Mouse (Mus musculus): Measurements from ENCODE around the gene Cdip1.
"Not testable (repeated sequence)": the region's sequence is repeated elsewhere in the genome, so short reads cannot be mapped to it uniquely, and the experiment has no call there.

Gene Cdip1

DNA sequence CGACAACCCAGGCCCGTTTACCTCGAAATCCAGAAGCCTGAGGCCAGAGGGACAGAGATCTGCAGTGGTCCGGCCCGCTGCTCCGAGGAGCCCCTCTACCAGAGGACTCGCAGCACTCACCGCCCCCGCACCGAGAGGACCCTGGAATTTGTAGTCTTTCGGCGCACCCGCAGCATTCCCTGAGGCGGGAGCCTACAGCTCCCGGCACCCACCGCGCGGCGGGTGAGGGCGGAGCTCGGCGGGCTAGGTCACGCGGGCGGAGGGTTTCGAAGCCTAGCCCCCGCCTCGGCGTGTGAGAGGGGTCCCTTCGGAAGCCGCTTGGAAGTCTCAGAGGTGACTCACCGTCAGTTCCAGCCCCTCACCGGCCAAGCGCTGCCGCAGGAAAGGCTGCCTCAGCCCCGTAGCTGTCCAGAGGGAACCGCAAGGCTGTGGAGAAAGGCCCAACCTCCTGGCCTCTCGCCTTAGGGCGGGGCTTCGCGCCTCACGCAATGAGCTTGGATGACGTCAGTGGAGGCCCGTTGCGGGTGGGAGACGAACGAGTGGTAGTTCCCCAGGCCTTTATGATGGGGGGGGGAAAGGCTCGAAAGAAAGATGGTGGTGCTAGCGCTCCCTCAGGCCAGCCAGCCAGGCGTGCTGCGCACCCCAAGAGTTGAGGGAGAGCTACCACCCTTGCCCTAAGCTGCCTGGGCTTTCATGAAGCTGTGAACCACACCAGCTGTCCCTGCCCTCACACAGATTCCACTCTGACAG, at the start of gene Cdip1:
Gene Cdip1 (minus strand): TSS at position 483 of the 750 bp plus-strand sequence.
- DNase-seq (ENCODE audit: low spot score in 2 of 2), result peak; percentile 92 to 95

DNA sequence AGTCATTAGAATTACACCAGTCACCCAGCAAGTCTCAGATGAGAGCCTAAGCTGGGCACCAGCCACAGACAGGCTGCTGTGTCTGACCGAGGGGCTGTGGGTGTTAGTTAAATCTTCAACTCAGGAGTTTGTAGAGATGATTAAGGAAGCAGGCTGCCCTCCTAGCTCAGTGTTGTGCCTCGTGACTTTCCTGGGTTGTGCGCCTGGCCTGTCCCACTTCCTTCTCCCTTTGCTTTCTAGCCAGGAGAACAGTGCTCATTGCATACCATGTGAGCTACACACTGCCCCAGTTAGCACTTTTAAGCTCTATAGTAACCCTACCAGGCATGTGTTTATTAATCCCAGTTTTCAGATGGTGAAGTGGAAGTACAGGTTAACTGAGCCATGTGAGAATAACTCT, 49.5 kb upstream of the Cdip1 start:
- DNase-seq (ENCODE audit: low spot score in 2 of 2), result no peak

DNA sequence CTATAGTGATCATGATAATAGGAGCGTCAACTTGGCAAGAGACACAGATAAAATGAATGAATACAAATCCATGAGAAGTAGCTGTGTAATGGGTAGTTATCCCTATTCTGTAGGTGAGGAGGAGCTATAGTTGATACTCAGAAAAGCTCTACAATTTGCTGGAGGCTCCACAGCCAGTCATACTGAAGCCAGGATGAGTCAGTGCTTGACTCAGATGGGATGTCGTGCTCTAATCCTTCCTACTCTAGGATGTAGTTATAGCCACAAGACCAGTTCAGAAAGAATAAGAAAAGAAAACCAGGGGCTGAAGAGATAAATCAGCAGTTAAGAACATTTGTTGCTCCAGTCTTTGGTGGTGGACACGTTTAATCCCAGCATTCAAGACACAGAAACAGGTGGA, 47.5 kb upstream of the Cdip1 start:
- DNase-seq (ENCODE audit: low spot score in 2 of 2), result no peak

DNA sequence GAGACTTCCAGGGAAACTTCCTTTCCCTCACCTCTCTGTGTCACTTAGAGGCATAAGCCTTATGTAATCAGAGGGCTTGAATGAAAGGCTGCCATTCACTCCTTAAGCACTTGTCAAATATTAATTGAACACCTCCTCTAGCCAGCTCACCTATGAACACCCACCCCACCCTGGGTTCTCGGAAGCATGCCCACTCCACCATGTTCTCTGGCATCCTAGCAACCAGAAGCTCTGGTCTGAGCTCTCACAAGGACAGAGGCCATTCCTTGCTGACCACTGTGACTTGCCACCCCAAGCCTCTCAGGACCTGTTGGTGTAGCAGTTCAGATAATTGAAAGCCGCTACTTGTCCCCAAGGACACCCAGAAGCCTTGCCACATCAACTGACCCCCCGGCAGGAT, 45.1 kb upstream of the Cdip1 start, which contains the start of gene 4930562C15Rik:
Gene 4930562C15Rik (plus strand): TSS at position 226 of the 400 bp plus-strand sequence.
- no peak for DNase-seq (ENCODE audit: low spot score in 2 of 2)

DNA sequence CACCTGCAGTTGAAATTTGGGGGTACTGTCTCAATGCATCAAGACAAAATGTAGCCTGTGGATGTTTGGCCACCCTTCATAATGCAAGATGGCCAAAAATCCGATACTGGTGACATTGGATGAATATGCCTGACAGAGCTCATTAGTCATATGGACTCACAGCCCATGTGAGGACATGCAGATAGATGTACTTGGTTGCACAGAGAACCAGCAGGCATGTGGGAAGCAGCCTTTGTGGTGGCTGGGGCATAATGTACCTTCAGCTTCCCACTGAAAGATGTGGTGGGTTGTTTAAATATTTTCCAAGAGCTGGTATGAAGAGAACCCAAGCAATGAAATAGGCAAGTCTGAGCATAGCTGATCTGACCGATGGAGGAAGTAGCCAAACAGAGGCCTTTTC, 43.8 kb upstream of the Cdip1 start:
- no peak for DNase-seq (ENCODE audit: low spot score in 2 of 2)

DNA sequence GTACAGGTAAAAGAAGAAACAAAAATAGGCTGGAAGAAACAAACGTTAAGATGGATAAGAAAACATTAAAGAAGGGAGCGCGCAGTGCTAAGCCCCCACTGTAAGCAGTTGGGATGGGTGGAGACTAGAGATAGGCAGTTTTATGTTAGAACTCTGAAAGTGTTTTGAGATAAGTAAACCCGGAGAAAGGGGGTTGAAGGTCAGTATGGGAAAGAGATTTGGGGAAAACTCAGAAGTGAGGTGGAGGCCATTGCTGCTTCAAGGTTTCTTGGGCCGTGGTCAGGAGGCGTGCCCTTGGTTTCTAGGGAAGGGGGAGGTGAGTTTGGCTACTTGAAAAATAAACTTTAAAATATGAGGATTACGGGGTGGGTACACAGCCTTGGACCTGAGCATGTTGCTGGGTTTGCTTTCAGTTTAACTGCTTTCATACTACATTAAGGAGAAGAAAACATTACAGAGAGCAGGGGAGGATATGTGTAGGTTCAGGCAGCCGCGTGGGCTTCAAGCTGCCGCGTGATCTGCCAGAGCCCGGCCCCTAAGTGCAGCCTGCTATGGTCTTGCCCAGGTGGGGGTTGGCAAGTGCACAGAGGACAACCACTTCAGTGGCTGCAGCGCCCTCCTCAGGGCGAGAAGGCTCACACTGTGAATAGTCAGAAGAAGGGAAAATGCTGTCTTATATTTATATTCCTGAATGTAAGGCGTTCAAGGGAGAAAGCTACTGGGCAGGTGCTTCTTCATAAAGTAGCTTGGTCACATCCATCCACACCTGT, 41.7 kb upstream of the Cdip1 start:
- DNase-seq (ENCODE audit: low spot score in 2 of 2), result no peak

DNA sequence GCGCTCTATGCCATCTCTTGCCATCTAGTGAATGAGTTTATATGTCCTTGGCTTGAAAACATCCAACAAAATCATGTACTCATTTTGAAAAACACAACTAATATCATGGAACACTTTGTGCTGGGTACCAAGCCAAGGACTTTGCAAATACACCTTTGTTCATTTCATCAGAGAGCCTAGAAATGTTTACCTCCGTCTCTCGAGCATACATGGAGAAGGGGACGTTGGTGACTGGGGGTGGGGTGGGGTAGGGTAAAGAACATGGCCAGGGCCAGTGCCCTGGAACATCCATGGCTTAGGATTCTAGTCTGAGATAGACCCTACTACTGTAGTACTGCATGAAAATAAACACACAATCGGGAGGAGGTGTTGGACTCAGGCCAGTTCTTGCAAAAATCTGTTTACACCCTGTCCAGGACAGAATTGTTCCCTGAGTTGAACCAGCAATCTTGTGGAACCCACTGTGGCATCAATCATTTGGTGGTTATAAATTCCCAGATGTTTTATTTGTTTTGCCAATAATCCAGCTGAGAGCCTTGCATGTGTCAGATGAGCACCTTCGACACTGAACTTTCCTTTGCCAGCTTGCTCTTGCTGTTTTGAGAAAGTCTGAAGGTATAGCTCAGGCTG, 39.3 kb upstream of the Cdip1 start:
- DNase-seq (ENCODE audit: low spot score in 2 of 2), result no peak

DNA sequence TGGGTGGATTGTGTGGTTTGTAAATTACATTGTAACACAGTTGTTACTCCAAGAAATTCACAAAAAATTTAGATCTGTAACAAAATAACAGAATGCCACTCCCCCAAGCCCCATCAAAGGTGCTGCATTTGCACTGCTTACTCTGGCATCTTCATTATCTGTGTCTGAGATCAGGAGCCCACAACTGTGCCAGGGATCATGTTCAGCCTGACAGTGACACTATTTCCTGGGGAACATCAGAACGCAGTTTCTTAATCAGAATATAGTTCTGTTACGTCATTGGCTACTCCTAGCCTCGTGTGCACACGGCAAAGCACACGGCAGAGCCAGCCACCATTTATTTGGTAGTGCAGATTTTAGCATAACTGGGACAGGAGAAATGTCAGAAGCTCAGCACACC, 37.5 kb upstream of the Cdip1 start:
- DNase-seq (ENCODE audit: low spot score in 2 of 2), result no peak

DNA sequence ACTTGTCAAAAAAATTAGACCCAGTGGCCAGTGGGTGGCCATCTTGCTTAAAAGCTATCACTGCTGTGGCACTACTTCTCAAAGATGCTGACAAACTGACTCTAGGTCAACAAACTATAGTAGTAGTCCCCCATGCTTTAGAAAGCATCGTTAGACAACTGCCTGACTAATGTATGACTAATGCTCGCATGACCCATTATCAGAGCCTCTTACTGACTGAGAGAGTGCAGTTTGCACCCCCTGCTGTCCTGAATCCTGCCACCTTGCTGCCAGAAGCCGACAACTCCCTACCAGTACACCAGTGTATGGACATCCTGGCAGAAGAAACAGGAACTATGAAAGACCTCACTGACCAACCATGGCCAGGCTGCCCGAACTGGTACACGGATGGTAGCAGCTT, 34.4 kb upstream of the Cdip1 start:
- not testable (repeated sequence) for DNase-seq (ENCODE audit: low spot score in 2 of 2)

DNA sequence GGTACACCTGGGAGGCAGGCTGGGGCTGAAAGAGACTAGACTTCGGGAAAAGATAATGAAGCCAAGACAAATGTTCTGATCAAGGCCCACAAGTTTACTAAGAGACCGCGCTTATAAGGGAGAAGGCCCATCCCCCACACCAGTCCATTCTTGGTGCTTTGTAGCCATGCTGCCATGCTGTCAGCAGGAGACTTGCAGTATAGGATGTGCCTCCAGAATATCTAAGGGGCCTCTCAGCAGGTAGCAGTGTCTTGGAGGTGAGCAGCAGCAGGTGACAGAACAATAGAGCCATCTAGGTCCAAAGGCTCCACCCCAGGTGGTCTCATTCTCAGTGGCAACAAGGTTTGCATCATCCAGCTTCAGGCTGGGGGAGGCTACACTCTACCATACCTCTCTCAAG, 28.3 kb upstream of the Cdip1 start:
- DNase-seq (ENCODE audit: low spot score in 2 of 2), result no peak

DNA sequence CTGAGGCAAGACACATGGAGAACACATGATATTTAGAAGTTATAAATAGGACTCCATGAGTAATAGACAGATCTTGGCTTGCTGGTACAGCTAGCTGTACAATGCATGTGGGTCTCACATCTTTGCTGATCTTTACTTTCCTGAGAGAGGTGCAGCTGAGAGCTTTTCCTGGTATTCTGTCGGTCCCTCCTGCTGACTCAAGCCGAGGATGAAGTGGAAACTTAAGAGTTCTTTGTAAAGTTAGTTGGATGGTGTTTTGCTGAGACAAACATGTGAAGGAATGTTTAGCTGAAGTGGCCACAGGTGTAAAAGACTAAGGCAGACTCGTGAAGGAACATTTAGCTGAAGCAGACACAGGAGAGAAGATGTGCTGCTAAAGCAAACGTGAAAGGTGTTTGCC, 6.5 kb upstream of the Cdip1 start:
- DNase-seq (ENCODE audit: low spot score in 2 of 2), result no peak

DNA sequence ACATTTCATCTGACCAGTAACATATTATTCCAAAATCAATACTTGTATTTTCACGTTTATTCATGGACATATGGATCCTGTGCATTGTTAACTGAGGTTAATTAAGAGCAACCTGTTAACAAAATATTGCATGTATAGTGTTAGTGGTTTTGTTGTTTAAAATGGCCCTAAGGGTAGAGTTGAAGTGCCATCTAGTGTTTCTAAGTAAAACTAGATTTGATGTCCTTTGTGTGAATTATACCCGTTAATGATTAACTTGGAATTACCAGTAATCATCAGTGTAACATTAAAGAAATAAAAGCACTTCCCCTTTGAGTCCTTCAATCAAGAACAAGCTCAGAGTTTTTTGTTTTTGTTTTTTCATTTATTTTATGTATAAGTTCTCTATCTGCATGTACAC, 1.2 kb upstream of the Cdip1 start:
- no peak for DNase-seq (ENCODE audit: low spot score in 2 of 2)

DNA sequence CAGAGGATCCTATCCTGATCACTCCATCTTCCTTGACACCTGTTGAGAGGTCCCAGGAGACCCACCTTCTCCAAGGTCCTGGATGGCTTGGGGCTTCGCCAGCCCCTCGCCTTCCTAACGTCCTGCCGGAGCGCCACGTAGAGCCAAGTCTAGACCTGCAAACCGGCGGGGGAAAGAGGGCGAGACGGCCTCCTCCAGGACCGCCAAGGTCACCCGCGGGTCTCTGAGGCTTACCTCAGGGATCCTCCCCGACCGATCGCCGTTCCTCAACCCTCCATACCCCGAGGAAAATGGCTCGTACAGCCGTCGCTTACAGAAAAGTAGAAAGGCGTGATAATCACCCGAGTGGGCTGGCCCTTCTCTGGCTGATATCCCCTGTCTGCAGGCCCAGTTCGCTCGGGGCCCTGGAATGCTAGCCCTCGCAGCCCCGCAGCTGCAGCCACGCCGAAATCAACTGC, 752 bp downstream of the Cdip1 start:
- DNase-seq (ENCODE audit: low spot score in 2 of 2), result peak in 1 of 2 experiments; percentile 30

DNA sequence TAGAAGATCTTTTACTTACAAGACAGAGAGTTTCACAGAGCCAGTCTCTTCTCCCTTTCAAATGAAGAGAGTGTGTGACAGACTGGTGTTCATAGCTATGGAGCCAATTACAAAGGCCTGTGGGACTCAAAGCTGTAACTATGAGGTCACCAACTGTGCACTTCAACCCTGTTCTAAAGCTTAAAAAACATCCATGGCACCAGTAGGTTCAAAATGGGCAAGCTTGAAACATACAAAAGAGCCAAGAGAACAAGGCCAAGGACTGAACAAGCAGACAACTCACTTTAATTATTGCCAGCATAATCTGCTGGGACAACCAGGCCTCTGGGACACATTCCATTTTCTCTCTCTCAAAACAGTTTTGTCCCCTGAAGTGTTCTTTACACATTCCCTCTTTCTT, 1.9 kb downstream of the Cdip1 start:
- no peak for DNase-seq (ENCODE audit: low spot score in 2 of 2)

DNA sequence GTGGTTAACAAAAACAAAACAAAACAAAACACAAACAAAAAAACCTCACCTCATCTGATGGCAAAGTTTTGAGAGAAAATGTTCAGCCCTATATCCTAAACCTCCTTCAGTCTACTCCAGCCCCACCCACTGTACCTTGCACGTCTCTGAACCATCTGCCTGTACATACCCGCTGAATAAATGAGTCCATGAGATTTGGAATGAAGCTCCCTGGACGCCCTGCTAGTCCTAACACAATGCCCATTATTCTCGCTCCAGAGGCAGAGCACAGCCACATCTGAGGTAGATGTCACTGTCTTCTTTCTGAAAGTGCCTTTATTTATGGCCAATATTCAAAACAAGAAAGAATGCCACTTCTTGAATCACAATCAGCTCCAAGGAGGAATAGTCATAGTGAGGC, 4.4 kb downstream of the Cdip1 start:
- DNase-seq (ENCODE audit: low spot score in 2 of 2), result no peak

DNA sequence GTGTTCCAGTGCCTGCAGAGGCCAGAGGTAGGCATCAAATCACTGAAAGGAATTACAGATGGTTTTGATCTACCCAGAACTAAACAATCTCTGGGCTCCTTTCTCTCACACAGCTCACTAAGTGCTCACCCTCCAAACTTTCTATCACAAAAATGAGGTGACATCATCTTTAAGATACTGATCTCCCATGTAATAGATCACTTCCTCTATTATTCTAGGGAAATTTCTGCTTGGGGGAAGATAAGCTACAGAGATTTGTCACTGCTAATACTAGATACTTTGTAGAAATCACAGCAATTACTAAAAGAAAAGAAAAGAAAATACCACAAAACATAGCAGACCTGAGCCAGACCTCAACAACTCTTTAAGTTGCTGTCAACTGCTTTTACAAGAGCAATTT, 7.6 kb downstream of the Cdip1 start:
- DNase-seq (ENCODE audit: low spot score in 2 of 2), result no peak

DNA sequence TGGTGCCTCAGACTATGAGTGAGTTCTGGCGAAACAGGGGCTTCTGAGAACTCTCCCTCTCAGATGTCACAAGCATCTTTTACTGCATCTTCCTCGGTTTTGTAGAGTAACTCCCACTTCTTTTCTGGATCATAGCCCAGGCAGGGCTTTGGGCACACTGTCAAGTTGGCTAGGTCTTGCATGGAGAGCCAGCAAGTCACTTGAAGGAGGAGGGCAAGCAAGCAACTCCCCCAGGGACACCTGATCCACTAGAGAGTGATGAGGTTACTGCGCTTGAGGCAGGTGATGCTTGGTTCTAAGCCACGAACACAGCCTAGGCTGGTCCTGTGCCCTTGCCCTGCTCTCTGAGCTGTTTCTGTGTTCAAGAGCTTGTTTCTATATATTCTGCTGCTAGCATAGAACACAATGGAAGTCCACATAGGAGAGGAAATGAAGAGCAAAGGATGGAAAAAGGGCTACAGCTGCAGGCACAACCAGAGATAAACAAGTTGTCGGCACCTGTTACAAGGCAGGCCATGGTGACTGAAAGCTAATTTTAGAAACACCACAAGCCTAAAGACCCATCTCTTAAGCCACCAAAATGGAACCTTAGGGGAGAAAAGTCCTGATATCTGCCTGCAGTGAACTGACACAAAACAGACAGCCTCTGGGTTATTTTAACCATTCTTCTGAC, 8.4 kb downstream of the Cdip1 start:
- DNase-seq (ENCODE audit: low spot score in 2 of 2), result peak; percentile 36 to 61

DNA sequence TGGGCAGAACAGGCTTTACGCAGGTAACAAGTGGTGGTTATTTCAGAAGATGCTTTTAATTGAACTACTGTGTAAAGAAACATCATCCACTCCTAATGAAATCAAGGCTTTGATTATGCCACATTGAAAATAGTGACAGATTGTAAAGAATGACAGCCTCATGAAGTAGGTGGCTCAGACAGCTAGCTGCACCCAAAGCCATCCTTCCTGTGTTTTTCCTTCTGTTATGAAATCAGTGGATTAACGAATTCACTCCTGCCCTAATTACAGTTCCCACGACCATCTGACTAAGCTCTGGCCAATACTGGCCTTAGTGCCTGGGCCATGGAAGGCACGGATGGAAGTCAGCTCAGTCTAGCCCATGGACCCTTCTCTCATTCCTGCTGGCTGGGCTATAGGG, 11.2 kb downstream of the Cdip1 start:
- DNase-seq (ENCODE audit: low spot score in 2 of 2), result no peak

DNA sequence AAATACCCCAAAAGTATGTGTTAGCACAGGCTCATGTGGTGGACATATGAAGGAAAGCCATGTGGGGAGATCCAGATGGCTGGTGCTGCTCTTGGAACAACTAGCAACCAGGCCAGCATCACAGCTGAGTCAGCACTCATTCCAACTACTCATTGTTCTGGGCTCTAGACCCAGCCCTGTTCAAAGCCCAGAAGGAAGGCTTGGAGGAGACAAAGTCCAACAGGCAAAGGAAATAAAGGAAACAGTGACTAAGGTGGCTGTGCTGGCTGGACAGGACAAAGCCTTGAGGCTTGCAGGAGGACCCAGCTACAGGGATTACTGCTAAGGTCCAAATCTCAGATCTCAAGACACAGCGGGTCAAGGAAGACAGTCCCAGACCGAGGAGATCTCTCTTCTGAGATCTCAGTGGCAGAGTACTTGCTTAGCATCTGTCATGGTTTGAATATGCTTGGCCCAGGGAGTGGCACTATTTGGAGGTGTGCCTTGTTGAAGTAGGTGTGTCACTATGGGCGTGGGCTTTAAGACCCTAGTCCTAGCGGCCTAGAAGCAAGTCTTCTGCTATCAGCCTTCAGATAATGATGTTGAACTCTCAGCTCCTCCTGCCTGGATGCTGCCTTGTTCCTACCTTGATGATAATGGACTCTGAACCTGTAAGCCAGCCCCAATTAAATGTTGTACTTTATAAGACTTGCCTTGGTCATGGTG, 12.0 kb downstream of the Cdip1 start:
- no peak for DNase-seq (ENCODE audit: low spot score in 2 of 2)

DNA sequence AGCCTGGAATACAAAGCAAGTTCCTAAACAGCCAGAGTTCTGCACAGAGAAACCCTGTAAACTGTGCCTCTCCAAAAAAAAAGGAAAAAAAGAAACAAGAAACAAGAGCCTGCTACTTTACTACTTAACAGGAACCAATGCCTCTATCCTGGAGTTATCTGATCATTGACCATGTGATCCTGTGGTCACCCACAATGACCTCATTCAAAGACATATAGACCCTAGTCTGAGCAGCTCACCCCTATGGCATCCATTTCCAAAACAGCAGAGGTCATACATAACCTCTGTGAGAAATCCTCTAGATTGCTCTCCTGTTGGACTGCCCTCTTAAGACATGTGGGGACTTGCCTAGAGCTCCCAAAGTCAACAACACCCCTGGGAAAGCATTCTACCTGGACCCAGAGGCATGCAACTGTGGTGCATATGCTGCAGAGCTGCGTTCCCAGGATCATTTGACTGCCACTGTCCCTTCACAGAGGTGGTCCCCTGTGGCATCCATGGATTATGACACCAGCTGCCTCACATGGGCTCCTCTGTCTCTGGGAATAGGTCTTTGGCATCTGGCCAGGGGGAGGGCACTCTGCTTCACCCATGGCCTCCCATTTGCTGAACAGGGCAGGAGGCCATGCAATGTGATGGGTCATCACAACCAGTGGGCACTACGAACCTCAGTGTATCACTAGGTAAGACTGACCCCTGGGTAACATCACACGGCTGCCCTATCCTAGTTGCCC, 12.8 kb downstream of the Cdip1 start:
- no peak for DNase-seq (ENCODE audit: low spot score in 2 of 2)
